Mouse (Mus musculus) CH12.LX (cell line): ENCODE data around the gene Rfx7. TPM values are rescaled to one million over a fixed set of nuclear protein-coding genes. Genes with fewer than 3 reads are reported as not detected.
"Not testable (repeated sequence)": the region's sequence is repeated elsewhere in the genome, so short reads cannot be mapped to it uniquely, and the experiment has no call there.

Source experiments
- DNase-seq: peaks from one replicate; pipeline ENCODE4 v3.0.0-alpha.2; 2013; ENCODE audit errors: extremely low read depth
- H3K27ac ChIP-seq: 2 replicates; pipeline ENCODE4 v1.5.1; 2012; ENCODE audit warnings: low read depth, mild to moderate bottlenecking, control low read depth, moderate library complexity; ENCODE audit not compliant: insufficient read depth
- H3K27me3 ChIP-seq: replicated peaks from 2 replicates; pipeline ENCODE3; 2012; ENCODE audit warnings: inconsistent platforms
- H3K36me3 ChIP-seq, 2 experiments: replicated peaks in 1 of 2; 2 replicates each; pipeline versions ENCODE3 to v1.6.1; 2012; ENCODE audit warnings: inconsistent platforms in 1 of 2, low read length in 1 of 2, mild to moderate bottlenecking in 1 of 2, mixed read lengths in 1 of 2, moderate library complexity in 1 of 2; ENCODE audit not compliant: control insufficient read depth in 1 of 2, insufficient read depth in 1 of 2
- H3K4me1 ChIP-seq, 2 experiments: 2 replicates each; pipeline ENCODE4 v1.6.1; 2012; ENCODE audit warnings: inconsistent platforms in 1 of 2, moderate library complexity in 1 of 2; ENCODE audit not compliant: insufficient read depth in 2 of 2, control insufficient read depth in 1 of 2
- H3K4me2 ChIP-seq: 2 replicates; pipeline ENCODE4 v1.6.1; 2012; ENCODE audit warnings: low read depth, mild to moderate bottlenecking, control low read depth; ENCODE audit not compliant: poor library complexity, insufficient read depth, severe bottlenecking
- H3K4me3 ChIP-seq, 3 experiments: fragments of 150-350 bp in 1 of 3; sonication (generic) in 1 of 3; replicated peaks in 1 of 3; 2 replicates each; pipeline versions ENCODE3 to v1.5.1; 2011 to 2012; ENCODE audit warnings: low read depth in 2 of 3, low read length in 2 of 3, mild to moderate bottlenecking in 2 of 3, moderate library complexity in 2 of 3, control low read depth in 1 of 3, improper control_type of control experiment in 1 of 3, inconsistent platforms in 1 of 3, mixed read lengths in 1 of 3; ENCODE audit not compliant: poor library complexity in 1 of 3
- H3K79me2 ChIP-seq: replicated peaks from 2 replicates; pipeline ENCODE4 v1.6.1; 2012; ENCODE audit warnings: mild to moderate bottlenecking, moderate library complexity; ENCODE audit not compliant: control insufficient read depth, poor library complexity, insufficient read depth, severe bottlenecking; ENCODE audit errors: extremely low read depth
- H3K9ac ChIP-seq: 2 replicates; pipeline ENCODE4 v1.6.1; 2012; ENCODE audit warnings: low read depth, mild to moderate bottlenecking, control low read depth, moderate library complexity; ENCODE audit not compliant: insufficient read depth
- H3K9me3 ChIP-seq: replicated peaks from 2 replicates; pipeline ENCODE3; 2012; ENCODE audit warnings: low read length, inconsistent platforms, mixed read lengths
- BHLHE40 ChIP-seq: IDR thresholded peaks from 2 replicates; pipeline ENCODE4 v1.6.1; 2011; ENCODE audit warnings: mild to moderate bottlenecking, low read depth, low read length, improper control_type of control experiment
- CHD1 ChIP-seq: IDR thresholded peaks from 2 replicates; pipeline ENCODE4 v1.6.1; 2012; ENCODE audit warnings: low read depth, low read length, improper control_type of control experiment, inconsistent platforms
- CHD2 ChIP-seq: IDR thresholded peaks from 2 replicates; pipeline ENCODE4 v1.6.1; 2011; ENCODE audit warnings: low read length, improper control_type of control experiment
- CTCF ChIP-seq, 2 experiments: IDR thresholded peaks in 1 of 2; conservative IDR thresholded peaks in 1 of 2; 2 replicates each; pipeline ENCODE4 v1.5.1; 2011 to 2012; ENCODE audit warnings: low read depth in 2 of 2, low read length in 2 of 2, improper control_type of control experiment in 1 of 2, inconsistent platforms in 1 of 2, mild to moderate bottlenecking in 1 of 2, moderate library complexity in 1 of 2
- E2F4 ChIP-seq: IDR thresholded peaks from 2 replicates; pipeline ENCODE4 v1.6.1; 2011; ENCODE audit warnings: low read depth, low read length, improper control_type of control experiment; ENCODE audit not compliant: insufficient replicate concordance
- ELF1 ChIP-seq: IDR thresholded peaks from 2 replicates; pipeline ENCODE4 v1.6.1; 2014; ENCODE audit warnings: low read depth, mild to moderate bottlenecking, inconsistent platforms, low read length, improper control_type of control experiment
- EP300 ChIP-seq: IDR thresholded peaks from 2 replicates; pipeline ENCODE4 v1.6.1; 2011; ENCODE audit warnings: low read length, improper control_type of control experiment
- ETS1 ChIP-seq: conservative IDR thresholded peaks from 2 replicates; pipeline ENCODE4 v1.6.1; 2012; ENCODE audit warnings: low read depth, mild to moderate bottlenecking, inconsistent platforms, low read length, improper control_type of control experiment, moderate library complexity
- GABPA ChIP-seq: IDR thresholded peaks from 2 replicates; pipeline ENCODE4 v1.6.1; 2012; ENCODE audit warnings: low read depth, low read length, improper control_type of control experiment, inconsistent platforms; ENCODE audit not compliant: insufficient replicate concordance
- HCFC1 ChIP-seq: IDR thresholded peaks from 2 replicates; pipeline ENCODE4 v1.6.1; 2012; ENCODE audit warnings: low read depth, mild to moderate bottlenecking, inconsistent platforms, low read length, improper control_type of control experiment
- IRF4 ChIP-seq: IDR thresholded peaks from 2 replicates; pipeline ENCODE4 v1.6.1; 2014; ENCODE audit warnings: low read depth, mild to moderate bottlenecking, inconsistent platforms, low read length, improper control_type of control experiment
- JUN ChIP-seq: IDR thresholded peaks from 2 replicates; pipeline ENCODE4 v1.6.1; 2011; ENCODE audit warnings: low read depth, mild to moderate bottlenecking, low read length, improper control_type of control experiment, moderate library complexity; ENCODE audit not compliant: insufficient read depth
- JUND ChIP-seq: conservative IDR thresholded peaks from 2 replicates; pipeline ENCODE4 v1.6.1; 2011; ENCODE audit warnings: low read depth, low read length, improper control_type of control experiment
- MAFK ChIP-seq: IDR thresholded peaks from 2 replicates; pipeline ENCODE4 v1.6.1; 2011; ENCODE audit warnings: low read length, improper control_type of control experiment; ENCODE audit not compliant: insufficient replicate concordance
- MEF2A ChIP-seq: IDR thresholded peaks from 2 replicates; pipeline ENCODE4 v1.6.1; 2014; ENCODE audit warnings: low read depth, mild to moderate bottlenecking, inconsistent platforms, low read length, improper control_type of control experiment, borderline replicate concordance
- MXI1 ChIP-seq: IDR thresholded peaks from 2 replicates; pipeline ENCODE4 v1.6.1; 2011; ENCODE audit warnings: mild to moderate bottlenecking, low read depth, low read length, improper control_type of control experiment
- MYC ChIP-seq: IDR thresholded peaks from 2 replicates; pipeline ENCODE4 v1.6.1; 2011; ENCODE audit warnings: low read depth, mild to moderate bottlenecking, improper control_type of control experiment, low read length
- NRF1 ChIP-seq: IDR thresholded peaks from 2 replicates; pipeline ENCODE4 v1.6.1; 2014; ENCODE audit warnings: low read depth, mild to moderate bottlenecking, inconsistent platforms, low read length, improper control_type of control experiment, moderate library complexity
- PAX5 ChIP-seq: IDR thresholded peaks from 2 replicates; pipeline ENCODE4 v1.6.1; 2012; ENCODE audit warnings: low read length, inconsistent platforms, mixed read lengths
- POLR2A ChIP-seq: IDR thresholded peaks from 2 replicates; pipeline ENCODE4 v1.6.1; 2011; ENCODE audit warnings: low read depth, mild to moderate bottlenecking, improper control_type of control experiment, low read length
- POLR2AphosphoS2 ChIP-seq: IDR thresholded peaks from 2 replicates; pipeline ENCODE4 v1.6.1; 2011; ENCODE audit warnings: low read depth, low read length, improper control_type of control experiment
- RAD21 ChIP-seq: IDR thresholded peaks from 2 replicates; pipeline ENCODE4 v1.6.1; 2011; ENCODE audit warnings: low read depth, mild to moderate bottlenecking, low read length, improper control_type of control experiment, moderate library complexity
- RCOR1 ChIP-seq: conservative IDR thresholded peaks from 2 replicates; pipeline ENCODE4 v1.6.1; 2012; ENCODE audit warnings: low read depth, mild to moderate bottlenecking, inconsistent platforms, low read length, improper control_type of control experiment
- SIN3A ChIP-seq: IDR thresholded peaks from 2 replicates; pipeline ENCODE4 v1.6.1; 2012; ENCODE audit warnings: low read length, improper control_type of control experiment, inconsistent platforms
- SMC3 ChIP-seq: IDR thresholded peaks from 2 replicates; pipeline ENCODE4 v1.6.1; 2011; ENCODE audit warnings: low read depth, low read length, improper control_type of control experiment
- TBP ChIP-seq: conservative IDR thresholded peaks from 2 replicates; pipeline ENCODE4 v1.6.1; 2011; ENCODE audit warnings: low read depth, low read length, improper control_type of control experiment
- TCF12 ChIP-seq: IDR thresholded peaks from 2 replicates; pipeline ENCODE4 v1.6.1; 2014; ENCODE audit warnings: low read depth, mild to moderate bottlenecking, inconsistent platforms, low read length, improper control_type of control experiment
- UBTF ChIP-seq: IDR thresholded peaks from 2 replicates; pipeline ENCODE4 v1.6.1; 2012; ENCODE audit warnings: low read depth, mild to moderate bottlenecking, inconsistent platforms, low read length, improper control_type of control experiment, moderate library complexity
- USF1 ChIP-seq: IDR thresholded peaks from 2 replicates; pipeline ENCODE4 v1.6.1; 2014; ENCODE audit warnings: low read depth, mild to moderate bottlenecking, inconsistent platforms, low read length, improper control_type of control experiment
- USF2 ChIP-seq: conservative IDR thresholded peaks from 2 replicates; pipeline ENCODE4 v1.6.1; 2011; ENCODE audit warnings: low read depth, low read length, improper control_type of control experiment
- ZC3H11A ChIP-seq: IDR thresholded peaks from 2 replicates; pipeline ENCODE4 v1.6.1; 2012; ENCODE audit warnings: low read depth, mild to moderate bottlenecking, inconsistent platforms, low read length, improper control_type of control experiment
- ZKSCAN1 ChIP-seq: IDR thresholded peaks from 2 replicates; pipeline ENCODE4 v1.6.1; 2012; ENCODE audit warnings: low read depth, inconsistent platforms, low read length, improper control_type of control experiment, borderline replicate concordance
- ZNF384 ChIP-seq: IDR thresholded peaks from 2 replicates; pipeline ENCODE4 v1.6.1; 2012; ENCODE audit warnings: low read depth, low read length, improper control_type of control experiment, inconsistent platforms
- dilution Hi-C: fragments of 300-500 bp; cut with MboI; formaldehyde crosslinking; loops from 2 replicates; pipeline ENCODE4 v1.14.3; 2020; ENCODE audit warnings: low sequenced_read_pairs; ENCODE audit not compliant: extremely low pct_unique_long_range_greater_than_20kb, extremely low pct_ligation_motif_present
- in situ Hi-C: fragments of 300-500 bp; cut with MboI; formaldehyde crosslinking; loops from 3 replicates; pipeline ENCODE4 v1.14.3; 2019; ENCODE audit warnings: low sequenced_read_pairs, low pct_ligation_motif_present, low pct_unique_long_range_greater_than_20kb, mixed read lengths
- polyA plus RNA-seq: library from polyadenylated mRNA; unstranded; fragments of >175 nt; gene quantifications from 2 replicates; pipeline ENCODE4 v1.2.1, GENCODE M21; 2012; ENCODE audit warnings: low read depth; ENCODE audit not compliant: insufficient read length
- total RNA-seq, 2 experiments: library from RNA; depleted of rRNA; stranded (reverse); fragments of 300-350 nt in 1 of 2; fragments of >200 nt in 1 of 2; gene quantifications; 2 replicates each; pipeline ENCODE4 v1.2.3; 2012 to 2014

The Rfx7 gene
- total and polyA plus RNA-seq, 3 experiments = 18.4 to 49.9 (median 27.3) TPM

DNA sequence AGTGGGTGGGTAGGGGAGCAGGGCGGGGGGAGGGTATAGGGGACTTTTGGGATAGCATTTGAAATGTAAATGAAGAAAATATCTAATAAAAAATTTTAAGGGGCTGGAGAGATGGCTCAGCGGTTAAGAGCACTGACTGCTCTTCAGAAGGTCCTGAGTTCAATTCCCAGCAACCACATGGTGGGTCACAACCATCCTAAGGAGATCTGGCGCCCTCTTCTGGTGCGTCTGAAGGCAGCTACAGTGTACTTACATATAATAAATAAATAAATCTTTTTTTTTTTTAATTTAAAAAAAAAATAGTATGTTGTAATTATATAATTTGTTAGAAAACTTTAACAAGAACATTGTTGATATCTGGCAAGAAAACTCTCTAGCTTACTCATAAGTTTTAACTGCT, 62.6 kb downstream of the Rfx7 start:
- Histone ChIP-seq H3K36me3 (peaks cover 7 to 36% of the 10 kb centered on the region in 2 experiments), H3K4me1 (peaks cover 2 to 37% of the 10 kb centered on the region in 2 experiments; a peak in 3 of 4 replicates)
- peak; percentile 37 for DNase-seq
- in situ Hi-C loops, H3K9me3 ChIP-seq, H3K4me3 ChIP-seq, H3K9ac ChIP-seq, H3K4me2 ChIP-seq, dilution Hi-C loops, H3K27me3 ChIP-seq, H3K27ac ChIP-seq, H3K79me2 ChIP-seq: not testable (repeated sequence)
- TF ChIP-seq CTCF (conservative IDR thresholded peaks at IDR 0.05 in 1 of 2, IDR thresholded peaks at IDR 0.05 in 1 of 2; ENCODE audit: low read depth in 2 of 2, low read length in 2 of 2) = peak in 1 of 2 experiments; percentile 23; a peak in 1 of 4 replicates

DNA sequence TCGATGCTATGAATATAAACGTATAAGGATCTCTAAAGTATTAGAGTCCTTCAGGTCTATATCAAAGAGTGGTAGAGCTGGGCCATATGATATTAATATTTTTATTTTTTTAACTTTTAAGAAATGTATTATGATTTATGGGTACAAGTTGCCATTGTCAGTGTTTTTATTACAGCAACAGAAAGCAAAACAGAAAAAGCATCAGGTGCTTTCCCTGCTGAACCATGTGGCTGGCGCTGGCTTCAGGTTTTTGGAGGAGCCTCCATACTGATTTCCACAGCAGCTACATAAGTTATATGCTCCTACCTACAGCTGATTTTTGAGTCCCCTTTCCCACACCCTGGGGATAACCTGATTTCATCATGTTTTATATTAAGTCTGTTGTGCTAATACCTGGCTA, 68.1 kb downstream of the Rfx7 start:
- dilution Hi-C loops (no loop called here), in situ Hi-C loops (no loop called here)
- 0 out of 2 replicates have a peak, but pooled peaks cover 3% of the 10 kb centered on the region for H3K79me2 ChIP-seq
- DNase-seq = peak; percentile 58
- H3K9ac ChIP-seq = no peak overlapping the region
- no peak overlapping the region for H3K27ac ChIP-seq
- H3K36me3 ChIP-seq = peaks cover 14 to 42% of the 10 kb centered on the region in 2 experiments
- H3K4me3 ChIP-seq = peak overlapping the region in 1 of 3 experiments; percentile 15
- peak overlapping the region; percentile 36; the same call in 1 of the 2 replicates for H3K4me2 ChIP-seq
- H3K27me3 ChIP-seq = no peaks in the 10 kb centered on the region
- H3K4me1 ChIP-seq = peaks cover 0 to 19% of the 10 kb centered on the region in 2 experiments; a peak in 2 of 4 replicates
- H3K9me3 ChIP-seq = no peaks in the 10 kb centered on the region
- peak; percentile 50; the same call in 1 of the 2 replicates for TF ChIP-seq ETS1
- no peak for TF ChIP-seq HCFC1
- peak; percentile 95 for TF ChIP-seq MYC
- no peak for TF ChIP-seq TBP
- no peak for TF ChIP-seq ZKSCAN1
- no peak for TF ChIP-seq GABPA
- no peak for TF ChIP-seq JUND
- TF ChIP-seq NRF1 = no peak
- 0 out of 2 replicates have a peak, but pooled peaks have one; percentile 12 for TF ChIP-seq USF1
- no peak for TF ChIP-seq JUN
- no peak for TF ChIP-seq E2F4
- TF ChIP-seq TCF12 = no peak
- no peak for TF ChIP-seq USF2
- no peak for TF ChIP-seq UBTF
- TF ChIP-seq MXI1 = peak; percentile 83
- TF ChIP-seq CHD2 = no peak
- no peak for TF ChIP-seq MAFK
- TF ChIP-seq ZC3H11A = no peak
- TF ChIP-seq PAX5 = no peak
- no peak for TF ChIP-seq BHLHE40
- no peak for TF ChIP-seq RAD21
- no peak for TF ChIP-seq MEF2A
- TF ChIP-seq RCOR1 = no peak
- peak; percentile 53; the same call in 1 of the 2 replicates for TF ChIP-seq IRF4
- no peak for TF ChIP-seq POLR2AphosphoS2
- TF ChIP-seq CTCF (conservative IDR thresholded peaks at IDR 0.05 in 1 of 2, IDR thresholded peaks at IDR 0.05 in 1 of 2; ENCODE audit: low read depth in 2 of 2, low read length in 2 of 2) = no peak
- no peak for TF ChIP-seq CHD1
- no peak for TF ChIP-seq ELF1
- TF ChIP-seq POLR2A = no peak
- 0 out of 2 replicates have a peak, but pooled peaks have one; percentile 22 for TF ChIP-seq EP300
- no peak for TF ChIP-seq ZNF384
- no peak for TF ChIP-seq SMC3
- 0 out of 2 replicates have a peak, but pooled peaks have one; percentile 54 for TF ChIP-seq SIN3A
